Mouse (Mus musculus) kidney, adult 2 months (tissue): ENCODE measurements at regions not wholly inside any gene's neighbourhood (a gene's known extent, or its start where the extent isn't known, plus 50 kb on each side); places are given as distances from the start of the nearest gene placed in this dataset.

Experiments used
- CTCF ChIP-seq: fragments of 200-500 bp; conservative IDR thresholded peaks from 2 replicates; pipeline ENCODE4 v1.5.1; 2011; ENCODE audit warnings: low read depth, mild to moderate bottlenecking, control low read depth, low read length, moderate library complexity, mixed read lengths; ENCODE audit not compliant: insufficient read depth, insufficient read length
- POLR2A ChIP-seq: fragments of 200-500 bp; IDR thresholded peaks from one replicate; pipeline ENCODE4 v1.6.1; 2011; ENCODE audit warnings: low read depth, low read length, control low read depth

DNA sequence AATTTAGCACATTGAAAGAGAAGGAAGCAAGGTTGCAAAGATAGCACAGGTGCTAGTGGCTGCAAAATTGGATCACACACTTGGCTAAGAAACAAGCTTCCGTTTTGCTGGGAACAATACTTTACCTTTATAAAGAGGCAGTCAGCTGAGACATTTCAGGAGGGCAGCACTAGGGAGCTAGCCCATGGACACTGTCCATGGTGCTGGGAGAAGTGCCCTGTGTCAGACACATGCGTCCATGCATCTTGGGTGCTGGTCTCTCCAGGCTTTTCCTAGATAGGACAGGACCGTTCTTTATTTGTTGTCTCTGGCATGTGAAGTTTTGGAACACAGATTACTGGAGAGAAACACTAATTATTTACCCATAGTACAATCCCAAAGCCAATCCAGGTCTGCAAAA lies 273.2 kb downstream of the Olfm4 start:
- TF ChIP-seq CTCF (no peak), POLR2A (no peak)
